Mouse (Mus musculus): ENCODE data around the gene Edem1.

Gene Edem1

DNA sequence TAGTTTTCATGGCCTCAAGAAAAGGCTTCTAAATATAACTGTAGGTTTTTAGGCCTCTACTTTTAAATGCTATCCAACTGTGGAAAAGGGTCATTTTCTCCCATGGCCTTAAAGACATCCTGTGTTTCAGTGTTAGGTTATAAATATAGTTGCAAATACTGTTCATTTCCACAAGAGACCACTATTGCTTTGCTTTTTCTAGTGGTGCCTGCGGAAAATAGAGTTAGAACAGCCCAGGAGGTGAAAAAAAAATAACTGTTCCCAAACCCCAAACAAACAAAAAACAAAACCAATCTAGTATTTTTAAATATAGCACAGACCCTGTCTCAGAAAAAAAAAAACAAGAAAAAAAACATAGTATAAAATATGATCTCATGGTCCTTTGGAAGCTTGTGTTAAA is 46.9 kb downstream of the Edem1 start:
- DNase-seq (ENCODE audit: low spot score in 2 of 2) = no peak

DNA sequence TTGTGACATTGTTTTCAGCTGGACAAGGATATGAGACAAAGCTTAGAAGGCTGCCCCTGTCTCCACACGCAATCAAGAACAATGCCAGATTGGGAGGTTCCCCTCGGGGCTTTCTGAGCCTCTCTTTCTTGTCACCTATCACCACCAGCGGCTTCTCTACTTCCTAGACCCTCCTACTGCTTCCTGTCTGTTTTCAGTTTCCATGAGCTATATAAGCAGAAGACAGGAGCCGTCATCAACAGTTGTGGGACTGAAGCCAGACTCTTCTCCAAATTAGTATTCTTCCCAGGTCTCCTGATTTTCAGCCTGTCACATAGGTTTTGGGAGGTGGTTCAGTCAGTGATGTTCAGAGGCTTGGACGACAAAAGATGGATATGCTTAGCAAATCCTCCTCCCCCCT is 47.6 kb downstream of the Edem1 start:
- peak in 1 of 2 experiments; percentile 33 for DNase-seq (ENCODE audit: low spot score in 2 of 2)

DNA sequence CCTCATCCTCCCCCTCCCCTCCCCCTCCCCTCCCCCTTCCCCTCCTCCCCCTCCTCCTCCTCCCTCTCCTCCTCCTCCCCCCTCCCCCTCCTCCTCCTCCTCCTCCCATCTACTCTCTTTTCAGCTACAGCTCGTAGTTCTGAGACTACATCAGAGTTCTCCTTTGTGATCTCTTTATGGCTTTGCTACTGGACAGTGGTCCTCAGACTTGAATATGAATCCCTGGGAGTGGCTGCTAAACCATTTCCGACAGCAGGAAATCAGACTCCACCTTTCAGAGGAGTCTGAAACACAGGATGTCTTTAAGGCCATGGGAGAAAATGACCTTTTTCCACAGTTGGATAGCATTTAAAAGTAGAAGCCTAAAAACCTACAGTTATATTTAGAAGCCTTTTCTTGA is 48.0 kb downstream of the Edem1 start:
- no peak for DNase-seq (ENCODE audit: low spot score in 2 of 2)

DNA sequence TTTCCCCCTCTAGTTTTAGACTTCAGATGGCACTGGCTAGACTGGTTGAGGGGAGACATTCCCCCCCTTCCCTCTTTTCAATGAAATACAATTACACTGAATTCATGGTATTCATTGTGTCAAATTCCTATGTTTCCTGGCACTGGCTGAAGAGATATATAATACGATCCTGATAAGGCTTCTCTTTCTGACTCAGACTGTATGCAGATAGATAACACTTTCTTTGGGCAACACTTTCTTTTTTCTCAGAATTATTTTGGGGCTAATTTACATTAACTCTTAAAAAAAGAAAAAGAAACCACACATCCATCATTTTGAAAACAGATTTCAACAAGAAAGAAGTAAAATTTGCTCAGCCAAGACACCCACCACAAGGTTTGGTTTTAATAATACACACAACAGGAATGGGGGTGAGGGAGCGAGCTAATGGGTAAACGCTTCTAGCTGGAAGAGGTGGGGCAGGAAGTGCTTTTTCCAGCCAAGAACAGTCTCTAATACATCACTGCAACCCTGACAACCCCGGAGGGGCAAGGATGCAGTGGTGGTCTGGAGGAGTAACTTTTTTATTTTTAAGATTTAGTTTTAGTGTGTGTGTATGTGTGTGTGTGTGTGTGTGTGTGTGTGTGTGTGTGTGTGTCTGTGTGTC is 52.0 kb downstream of the Edem1 start:
- no peak for DNase-seq (ENCODE audit: low spot score in 2 of 2)

DNA sequence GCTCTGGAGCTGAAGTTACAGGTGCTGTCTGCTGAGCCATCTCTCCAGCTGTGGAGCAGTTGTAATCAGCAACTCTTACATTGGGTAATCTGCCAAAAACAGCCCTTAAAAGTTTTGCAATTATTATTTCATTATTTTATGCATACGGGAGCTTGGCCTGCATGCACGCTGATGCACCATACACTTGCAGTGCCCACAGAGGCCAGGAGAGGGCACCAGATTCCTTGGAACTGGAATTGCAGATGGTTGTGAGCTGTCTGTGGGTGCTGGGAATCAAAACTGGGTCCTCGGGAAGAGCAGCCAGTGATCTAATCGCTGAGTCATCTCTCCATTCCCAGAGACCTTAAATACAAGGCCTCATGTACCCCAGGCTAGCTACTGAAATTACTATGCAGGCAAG is 52.6 kb downstream of the Edem1 start:
- DNase-seq (ENCODE audit: low spot score in 2 of 2) = no peak

DNA sequence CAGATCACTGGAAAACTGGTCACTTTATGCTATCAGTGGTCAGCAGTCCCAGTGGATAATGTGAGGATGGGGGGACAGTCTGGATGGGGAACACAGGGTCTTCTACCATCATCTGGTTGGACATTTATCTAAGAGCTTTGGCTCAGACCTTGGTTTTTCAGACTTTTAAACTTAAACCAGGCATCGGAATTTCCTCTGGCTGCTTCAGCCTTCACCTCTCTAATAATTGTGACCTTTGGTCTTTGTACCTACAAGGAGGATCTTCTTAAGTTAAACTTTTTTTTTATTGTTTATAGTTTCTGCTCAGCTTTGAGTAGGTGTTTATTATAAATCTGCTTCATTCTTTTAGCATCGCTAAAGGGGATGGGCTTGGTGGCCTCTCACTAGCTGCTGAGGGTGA is 55.4 kb downstream of the Edem1 start:
- no peak for DNase-seq (ENCODE audit: low spot score in 2 of 2)

DNA sequence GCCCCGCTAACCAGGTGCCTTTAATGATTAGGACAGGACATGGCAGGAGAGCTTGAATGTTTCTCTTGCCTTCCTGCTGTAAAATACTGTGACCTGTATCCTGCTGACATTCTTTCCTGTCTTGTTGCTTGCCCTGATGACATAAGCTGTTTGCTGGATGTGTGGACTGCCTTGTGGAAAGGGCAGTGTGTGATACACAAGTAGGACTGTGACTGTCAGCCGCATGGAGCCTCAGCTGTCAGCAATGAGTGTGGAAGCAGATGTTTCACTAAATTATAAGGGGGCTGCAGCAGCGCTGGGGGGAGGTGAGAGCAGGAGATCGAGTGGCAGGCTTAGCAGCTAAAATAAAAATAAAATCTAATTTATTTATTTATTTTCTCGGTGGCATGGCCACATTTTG is 56.2 kb downstream of the Edem1 start:
- DNase-seq (ENCODE audit: low spot score in 2 of 2) = no peak

DNA sequence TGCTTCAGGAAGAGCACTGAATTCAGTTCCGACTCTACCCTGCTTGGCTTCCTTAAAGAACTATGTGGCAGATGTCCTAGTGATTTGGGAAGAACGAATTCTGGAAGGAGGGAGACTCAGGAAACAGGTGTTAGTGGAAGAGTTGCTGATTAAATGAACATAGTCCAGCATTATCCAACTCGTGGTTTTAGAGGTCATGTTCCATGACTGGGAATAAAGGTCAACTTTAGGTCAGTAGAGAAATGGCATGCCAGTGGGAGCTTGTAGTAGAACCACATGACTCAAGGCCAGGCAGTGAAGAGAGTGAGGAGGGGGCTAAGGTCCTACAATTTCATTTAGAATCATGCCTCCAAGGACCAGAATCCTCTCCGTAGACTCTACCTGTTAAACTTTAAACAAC is 57.9 kb downstream of the Edem1 start:
- no peak for DNase-seq (ENCODE audit: low spot score in 2 of 2)

DNA sequence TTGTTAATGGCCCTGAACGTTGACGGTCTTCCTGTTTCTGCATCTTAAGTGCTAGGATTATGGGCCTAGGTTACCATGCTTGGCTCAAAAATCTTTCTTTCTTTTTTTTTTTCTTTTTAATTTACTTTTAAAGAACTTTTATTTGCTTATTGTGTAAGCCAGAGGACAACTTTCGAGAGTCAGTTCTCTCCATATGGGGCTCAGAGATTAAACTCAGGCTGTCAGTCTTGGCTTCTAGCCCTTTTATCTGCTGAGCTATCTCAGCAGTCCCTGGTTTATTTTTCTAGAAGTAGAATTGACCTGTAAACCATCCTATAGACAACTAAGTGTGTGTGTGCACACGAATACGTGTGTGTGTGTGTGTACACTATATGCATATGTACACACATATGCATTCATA is 64.1 kb downstream of the Edem1 start:
- DNase-seq (ENCODE audit: low spot score in 2 of 2) = no peak

DNA sequence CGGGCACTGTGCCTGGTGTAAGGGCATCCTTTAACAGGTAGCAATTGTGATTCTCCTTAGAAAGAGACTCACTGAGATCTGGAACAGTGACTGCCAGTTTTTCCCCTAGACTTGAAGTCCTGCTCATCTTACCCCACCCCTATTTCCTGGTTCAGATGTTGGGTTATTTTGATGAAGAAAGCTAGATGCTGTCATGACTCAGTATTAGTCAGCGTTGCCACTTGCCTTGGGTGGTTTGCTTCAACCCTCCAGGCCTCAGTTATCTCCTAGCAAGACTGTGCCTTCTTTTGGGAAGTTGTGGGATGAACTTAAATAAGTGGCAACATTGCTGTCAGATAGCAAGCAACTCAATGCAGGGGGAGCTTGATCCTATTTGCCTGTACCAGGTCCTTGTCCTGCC is 66.7 kb downstream of the Edem1 start:
- DNase-seq (ENCODE audit: low spot score in 2 of 2) = no peak

DNA sequence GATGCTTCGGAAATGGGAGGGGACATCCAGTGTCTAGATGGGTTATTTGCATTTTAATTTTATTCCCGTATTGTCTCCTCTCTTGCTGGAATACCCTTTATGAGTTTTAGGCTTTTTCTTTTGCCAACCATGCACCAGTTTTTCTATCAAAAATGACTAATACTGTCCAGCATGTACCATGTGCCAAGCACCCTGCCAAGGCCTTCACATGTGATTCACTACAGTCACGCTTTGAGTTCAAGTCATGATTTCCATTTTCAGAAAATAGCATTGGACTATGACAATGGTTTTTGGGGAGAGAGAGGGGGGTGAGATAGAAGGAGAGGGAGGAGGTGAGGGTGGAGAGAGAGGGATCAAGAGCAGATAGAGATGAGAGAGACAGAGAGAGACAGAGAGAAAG is 67.5 kb downstream of the Edem1 start:
- DNase-seq (ENCODE audit: low spot score in 2 of 2) = no peak

DNA sequence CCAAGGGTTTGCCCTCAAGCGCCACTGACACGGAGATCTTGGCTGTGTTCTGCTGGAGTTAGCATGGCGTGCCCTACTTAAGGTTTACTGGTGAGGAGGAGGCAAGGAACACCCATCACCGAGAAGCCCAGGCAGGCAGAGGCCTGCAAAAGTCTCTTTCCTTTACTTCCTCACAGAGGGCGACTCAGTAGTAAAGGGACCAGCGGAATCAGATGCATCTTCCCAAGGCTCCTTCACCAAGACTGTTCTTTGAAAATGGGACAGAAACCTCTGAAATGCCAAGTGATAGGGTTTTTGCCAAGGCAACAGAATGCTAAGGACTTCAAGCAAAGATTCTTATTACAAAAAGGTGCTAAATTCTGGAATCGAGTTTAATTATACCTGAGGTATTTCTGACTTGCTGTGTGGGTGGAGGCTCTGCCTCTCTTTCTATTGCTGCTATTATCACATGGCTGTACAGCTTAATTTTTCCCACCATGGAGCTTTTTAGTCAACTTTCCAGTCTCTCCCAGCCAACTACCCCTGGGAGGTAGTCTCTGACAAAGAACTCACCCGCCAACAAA is 68.2 kb downstream of the Edem1 start:
- peak; percentile 26 to 31 for DNase-seq (ENCODE audit: low spot score in 2 of 2)

DNA sequence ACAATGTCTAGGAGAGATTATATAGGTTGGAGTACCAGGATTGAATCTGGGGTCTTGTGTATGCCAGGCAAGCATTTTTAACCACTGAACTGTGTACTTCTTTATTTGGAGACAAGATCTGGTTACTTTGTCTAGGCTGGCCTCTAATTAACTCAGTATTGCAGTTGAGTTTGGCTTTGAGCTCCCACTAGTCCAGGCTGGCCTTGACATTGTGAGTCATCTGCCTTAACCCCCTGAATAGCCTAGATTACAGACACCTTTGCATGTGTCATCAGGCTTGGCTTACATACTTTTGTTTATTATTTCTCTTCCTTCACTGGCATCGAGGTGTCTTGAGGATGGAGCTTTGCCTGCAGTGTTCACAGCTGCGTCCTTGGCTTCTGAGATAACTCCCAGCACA is 70.8 kb downstream of the Edem1 start:
- DNase-seq (ENCODE audit: low spot score in 2 of 2) = no peak

DNA sequence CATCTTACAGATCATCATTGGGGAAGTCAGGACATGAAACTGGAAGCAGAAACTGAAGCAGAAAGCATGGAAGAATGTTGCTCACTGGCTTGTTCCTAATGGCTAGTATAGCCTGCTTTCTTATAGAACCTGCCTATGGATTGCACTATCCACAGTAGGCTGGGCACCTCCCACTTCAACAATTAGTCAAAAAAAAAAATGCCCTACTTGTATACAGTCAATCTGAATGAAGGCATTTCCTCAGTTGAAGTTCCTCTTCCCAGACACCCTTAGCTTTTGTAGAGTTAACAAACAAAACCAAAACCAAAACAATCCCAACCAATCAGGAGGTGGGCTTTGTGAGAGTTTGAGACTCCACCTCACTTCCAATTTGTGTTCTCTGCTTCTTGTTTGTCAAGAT is 73.7 kb downstream of the Edem1 start:
- no peak for DNase-seq (ENCODE audit: low spot score in 2 of 2)

DNA sequence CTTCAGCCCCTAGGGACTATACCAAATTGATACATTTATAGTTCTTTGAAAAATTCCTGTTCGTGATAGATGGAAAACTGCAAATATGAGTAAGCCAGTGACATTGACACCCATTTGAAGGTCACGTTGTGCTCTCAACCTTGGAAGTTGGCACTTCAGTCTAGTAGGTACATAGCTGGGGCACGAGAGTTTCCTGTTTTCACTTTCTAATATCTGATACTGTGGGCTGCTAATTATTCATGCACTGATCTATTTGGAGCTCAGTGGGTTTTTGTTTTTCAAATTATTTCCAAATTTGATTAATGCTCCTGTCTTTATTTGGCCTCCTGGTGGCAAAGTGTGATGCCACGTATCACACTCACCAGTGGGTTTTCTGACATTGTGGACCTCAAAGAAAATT is 74.8 kb downstream of the Edem1 start:
- no peak for DNase-seq (ENCODE audit: low spot score in 2 of 2)

DNA sequence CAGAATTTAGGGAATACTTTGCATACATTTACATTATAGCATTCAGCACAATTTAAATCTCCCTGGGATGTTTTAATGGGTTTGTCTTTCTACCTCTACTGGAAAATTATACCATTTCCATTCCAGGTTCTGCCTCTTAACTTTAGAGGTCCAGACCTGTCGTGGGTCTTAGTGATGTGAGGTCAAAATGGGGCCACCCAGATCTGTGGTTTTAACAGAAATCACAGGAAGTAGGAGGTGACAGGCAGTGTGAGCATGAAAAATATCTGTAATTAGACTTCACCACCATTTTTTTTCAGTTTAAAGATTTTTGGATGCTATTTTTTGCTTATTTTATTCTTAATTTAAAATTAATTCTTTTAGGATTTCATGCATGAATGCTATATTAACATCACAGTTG is 78.1 kb downstream of the Edem1 start:
- DNase-seq (ENCODE audit: low spot score in 2 of 2) = no peak

Measured in right cerebral cortex, adult 2 months (tissue).